Mouse (Mus musculus): ENCODE results near the gene Ep300.
"Not testable (repeated sequence)": the region's sequence is repeated elsewhere in the genome, so short reads cannot be mapped to it uniquely, and the experiment has no call there.

Ep300 gene

GRCm38 (mm10) chr15:81700601-81701000 is 115.5 kb downstream of the Ep300 start:
- no peak for DNase-seq (ENCODE audit: low read depth, low spot score)

- not testable (repeated sequence) for DNase-seq (ENCODE audit: low read depth, low spot score)
These were observed 116.2 kb downstream of the Ep300 start for GRCm38 (mm10) chr15:81701350-81701749.

All from 3T3-L1 (cell line).